Mouse (Mus musculus): ENCODE data around the gene Tomm6. TPM values are rescaled to one million over a fixed set of nuclear protein-coding genes. Genes with fewer than 3 reads are reported as not detected.
A peak's percentile ranks its signal among the peaks of the same experiment; 100 is the strongest.

The Tomm6 gene
- total RNA-seq (2014; rRNA removed; ENCODE audit: low replicate concordance) (141 and 171 TPM in 2 replicates), polyA plus RNA-seq (2015; fragmentation: Nextera tagmentation; extraction: Ambion mirVana) (334 and 345 TPM in 2 replicates)

- Histone ChIP-seq H3K36me3 (replicated peaks; ENCODE audit: control insufficient read depth, insufficient read depth, low read length) (peaks cover 31% of the 10 kb centered on the region), H3K4me2 (ENCODE audit: low read depth, low read length) (peak within 1 kb of the TSS; percentile 94), H3K4me3 (ENCODE audit: low read depth, low read length) (peak within 1 kb of the TSS; percentile 72), H3K9ac (replicated peaks; ENCODE audit: low read depth, low read length) (peak within 1 kb of the TSS; percentile 77), H3K27me3 (ENCODE audit: control insufficient read depth, insufficient read depth, low read length) (no peaks in the 10 kb centered on the region), H3K9me3 (replicated peaks; ENCODE audit: control insufficient read depth, low read length) (no peaks in the 10 kb centered on the region), H3K4me1 (ENCODE audit: control insufficient read depth, insufficient read depth) (peaks cover 5% of the 10 kb centered on the region; the same call in 1 of the 2 replicates), H3K27ac (ENCODE audit: low read depth) (peak within 1 kb of the TSS; percentile 77)
- DNase-seq (ENCODE audit: low spot score) (no peak), ATAC-seq (ENCODE audit: insufficient read depth, low read depth) (no peak)
- TF ChIP-seq EP300 (IDR thresholded peaks at IDR 0.05; ENCODE audit: low read depth) (no peak), CTCF (IDR thresholded peaks at IDR 0.05; ENCODE audit: low read depth) (no peak)
- WGBS: 0% methylated on average over 9 of the region's 9 CpGs
These were observed at the start of gene Tomm6 for GRCm38 (mm10) chr17:47688344-47688607. Gene Tomm6, minus strand, starts transcription at chr17:47688386.

DNA sequence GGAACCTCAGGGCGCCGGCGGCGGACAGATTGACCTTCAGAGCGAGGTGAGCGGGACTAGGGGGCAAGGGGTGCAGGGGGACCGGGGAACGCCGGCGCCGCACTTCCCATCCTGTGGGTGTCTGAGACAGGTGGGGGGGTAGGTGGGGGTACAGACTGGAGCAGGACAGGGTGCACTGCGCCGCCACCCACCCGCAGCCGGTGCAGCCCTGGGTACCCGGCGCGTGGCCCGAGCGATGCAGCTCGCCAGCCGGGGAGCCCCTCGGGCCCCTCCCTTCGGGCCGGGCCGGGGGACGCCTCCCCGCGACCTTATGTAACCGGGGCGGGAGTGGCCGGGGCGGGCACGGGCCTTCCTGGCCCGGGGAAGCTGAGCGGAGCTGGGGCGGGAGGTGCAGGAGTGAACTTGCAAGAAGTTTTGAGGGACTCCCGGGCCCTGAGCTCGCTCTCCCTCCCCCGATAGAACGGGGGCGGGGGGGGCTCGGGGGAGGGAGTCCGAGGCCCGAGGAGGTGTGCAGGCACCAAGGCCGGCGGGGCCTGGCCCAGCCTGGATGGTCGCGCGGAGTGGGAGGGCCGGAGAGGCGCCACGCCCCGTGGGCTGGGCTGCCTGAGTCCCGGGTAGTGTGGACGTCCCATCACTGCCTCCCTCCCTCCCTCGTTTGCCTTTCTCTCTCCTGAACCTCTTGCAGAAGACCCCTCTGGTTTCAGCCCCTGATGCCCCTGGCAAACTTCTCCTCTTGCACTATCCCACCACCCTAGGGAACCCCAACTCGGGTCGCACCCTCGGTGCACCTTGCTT lies 49.3 kb upstream of the Tomm6 start:
- peak; percentile 88 for ATAC-seq (ENCODE audit: insufficient read depth, low read depth)
- H3K4me1 ChIP-seq (ENCODE audit: control insufficient read depth, insufficient read depth): peaks cover 17% of the 10 kb centered on the region; the same call in 1 of the 2 replicates
- H3K27me3 ChIP-seq (ENCODE audit: control insufficient read depth, insufficient read depth, low read length): no peaks in the 10 kb centered on the region
- WGBS: under 1% methylated on average over 56 of the region's 60 CpGs
- peak overlapping the region; percentile 94 for H3K27ac ChIP-seq (ENCODE audit: low read depth)
- peak; percentile 77 for DNase-seq (ENCODE audit: low spot score)
- peak overlapping the region; percentile 95 for H3K4me2 ChIP-seq (ENCODE audit: low read depth, low read length)
- no peaks in the 10 kb centered on the region for H3K36me3 ChIP-seq (replicated peaks; ENCODE audit: control insufficient read depth, insufficient read depth, low read length)
- peak overlapping the region; percentile 93 for H3K4me3 ChIP-seq (ENCODE audit: low read depth, low read length)
- TF ChIP-seq EP300 (IDR thresholded peaks at IDR 0.05; ENCODE audit: low read depth) (no peak), CTCF (IDR thresholded peaks at IDR 0.05; ENCODE audit: low read depth) (no peak)
- H3K9ac ChIP-seq (replicated peaks; ENCODE audit: low read depth, low read length): peak overlapping the region; percentile 92
- H3K9me3 ChIP-seq (replicated peaks; ENCODE audit: control insufficient read depth, low read length): no peaks in the 10 kb centered on the region

GRCm38 (mm10) chr17:47736856-47737255 lies 48.7 kb upstream of the Tomm6 start, which contains the start of gene Tfeb:
Gene Tfeb, plus strand, starts transcription at chr17:47737030.
- WGBS: under 1% methylated on average over 45 of the region's 47 CpGs
- no peaks in the 10 kb centered on the region for H3K36me3 ChIP-seq (replicated peaks; ENCODE audit: control insufficient read depth, insufficient read depth, low read length)
- H3K4me2 ChIP-seq (ENCODE audit: low read depth, low read length): peak within 1 kb of the TSS; percentile 95
- H3K27ac ChIP-seq (ENCODE audit: low read depth): peak within 1 kb of the TSS; percentile 94
- H3K4me1 ChIP-seq (ENCODE audit: control insufficient read depth, insufficient read depth): peaks cover 17% of the 10 kb centered on the region; the same call in 1 of the 2 replicates
- ATAC-seq (ENCODE audit: insufficient read depth, low read depth): peak; percentile 78
- TF ChIP-seq CTCF (IDR thresholded peaks at IDR 0.05; ENCODE audit: low read depth): peak; percentile 91
- TF ChIP-seq EP300 (IDR thresholded peaks at IDR 0.05; ENCODE audit: low read depth): no peak
- DNase-seq (ENCODE audit: low spot score): peak; percentile 92
- no peaks in the 10 kb centered on the region for H3K27me3 ChIP-seq (ENCODE audit: control insufficient read depth, insufficient read depth, low read length)
- H3K9ac ChIP-seq (replicated peaks; ENCODE audit: low read depth, low read length): peak within 1 kb of the TSS; percentile 92
- H3K9me3 ChIP-seq (replicated peaks; ENCODE audit: control insufficient read depth, low read length): no peaks in the 10 kb centered on the region
- peak within 1 kb of the TSS; percentile 93 for H3K4me3 ChIP-seq (ENCODE audit: low read depth, low read length)

- no peak for ATAC-seq (ENCODE audit: insufficient read depth, low read depth)
- 70% methylated on average over 14 of the region's 14 CpGs for WGBS
- Histone ChIP-seq H3K4me3 (ENCODE audit: low read depth, low read length) (no peak overlapping the region), H3K4me1 (ENCODE audit: control insufficient read depth, insufficient read depth) (peaks cover 13% of the 10 kb centered on the region; the same call in 1 of the 2 replicates), H3K9ac (replicated peaks; ENCODE audit: low read depth, low read length) (no peak overlapping the region), H3K4me2 (ENCODE audit: low read depth, low read length) (no peak overlapping the region), H3K27ac (ENCODE audit: low read depth) (no peak overlapping the region), H3K36me3 (replicated peaks; ENCODE audit: control insufficient read depth, insufficient read depth, low read length) (no peaks in the 10 kb centered on the region), H3K9me3 (replicated peaks; ENCODE audit: control insufficient read depth, low read length) (no peaks in the 10 kb centered on the region), H3K27me3 (ENCODE audit: control insufficient read depth, insufficient read depth, low read length) (no peaks in the 10 kb centered on the region)
- TF ChIP-seq EP300 (IDR thresholded peaks at IDR 0.05; ENCODE audit: low read depth) (no peak), CTCF (IDR thresholded peaks at IDR 0.05; ENCODE audit: low read depth) (no peak)
- DNase-seq (ENCODE audit: low spot score): no peak
These were observed 47.4 kb upstream of the Tomm6 start for GRCm38 (mm10) chr17:47735553-47736100.

- Histone ChIP-seq H3K27me3 (ENCODE audit: control insufficient read depth, insufficient read depth, low read length) (no peaks in the 10 kb centered on the region), H3K4me1 (ENCODE audit: control insufficient read depth, insufficient read depth) (no peaks in the 10 kb centered on the region), H3K36me3 (replicated peaks; ENCODE audit: control insufficient read depth, insufficient read depth, low read length) (no peaks in the 10 kb centered on the region), H3K27ac (ENCODE audit: low read depth) (no peak overlapping the region), H3K4me2 (ENCODE audit: low read depth, low read length) (no peak overlapping the region), H3K9ac (replicated peaks; ENCODE audit: low read depth, low read length) (no peak overlapping the region), H3K4me3 (ENCODE audit: low read depth, low read length) (no peak overlapping the region), H3K9me3 (replicated peaks; ENCODE audit: control insufficient read depth, low read length) (no peaks in the 10 kb centered on the region)
- TF ChIP-seq CTCF (IDR thresholded peaks at IDR 0.05; ENCODE audit: low read depth) (no peak), EP300 (IDR thresholded peaks at IDR 0.05; ENCODE audit: low read depth) (no peak)
- 57% methylated on average over 24 of the region's 24 CpGs for WGBS
- ATAC-seq (ENCODE audit: insufficient read depth, low read depth) (no peak), DNase-seq (ENCODE audit: low spot score) (peak; percentile 28)
These were observed 42.7 kb upstream of the Tomm6 start for GRCm38 (mm10) chr17:47730633-47731575.
